Mouse (Mus musculus) heart, embryonic 11.5 days (tissue): ENCODE measurements around the gene Slc3a1. TPM values are rescaled to one million over a fixed set of nuclear protein-coding genes. Genes with fewer than 3 reads are reported as not detected.

Source experiments
- ATAC-seq: fragments of 200-750 bp; cut with Nextera tagmentation; replicated peaks from 2 replicates; pipeline ENCODE4 v1.8.0; 2017; ENCODE audit warnings: moderate library complexity; ENCODE audit not compliant: insufficient number of reproducible peaks, low FRiP score, low TSS enrichment
- H3K27ac ChIP-seq: fragments of 300-500 bp; sonication (generic); 2 replicates; pipeline ENCODE4 v1.5.1; 2014; ENCODE audit warnings: mild to moderate bottlenecking, low read depth, low read length
- H3K27me3 ChIP-seq: fragments of 300-500 bp; sonication (generic); 2 replicates; pipeline ENCODE4 v1.6.1; 2014; ENCODE audit warnings: mild to moderate bottlenecking, low read length, mixed read lengths; ENCODE audit not compliant: control insufficient read depth, insufficient read depth
- H3K36me3 ChIP-seq: fragments of 300-500 bp; sonication (generic); 2 replicates; pipeline ENCODE4 v1.6.1; 2014; ENCODE audit warnings: mild to moderate bottlenecking, low read length, moderate library complexity, mixed read lengths; ENCODE audit not compliant: control insufficient read depth, insufficient read depth
- H3K4me1 ChIP-seq: fragments of 300-500 bp; sonication (generic); 2 replicates; pipeline ENCODE4 v1.6.1; 2014; ENCODE audit warnings: low read length; ENCODE audit not compliant: control insufficient read depth, insufficient read depth
- H3K4me2 ChIP-seq: fragments of 300-500 bp; sonication (generic); 2 replicates; pipeline ENCODE4 v1.6.1; 2014; ENCODE audit warnings: mild to moderate bottlenecking, moderate library complexity
- H3K4me3 ChIP-seq: fragments of 300-500 bp; sonication (generic); 2 replicates; pipeline ENCODE4 v1.5.1; 2014; ENCODE audit warnings: low read depth, low read length
- H3K9ac ChIP-seq: fragments of 300-500 bp; sonication (generic); 2 replicates; pipeline ENCODE4 v1.6.1; 2014; ENCODE audit warnings: mild to moderate bottlenecking, low read depth, low read length, moderate library complexity
- H3K9me3 ChIP-seq: fragments of 300-500 bp; sonication (generic); replicated peaks from 2 replicates; pipeline ENCODE4 v1.6.1; 2016; ENCODE audit warnings: low read length; ENCODE audit not compliant: control insufficient read depth
- WGBS: fragments of 180-500 bp; shearing (Covaris S2); extraction: QIAGEN DNeasy Blood & Tissue Kit; methylation state at CpG from one replicate; pipeline ENCODE4 v1.1.7; 2014; ENCODE audit not compliant: insufficient replicate concordance; 5-methylcytosine and 5-hydroxymethylcytosine counted together
- polyA plus RNA-seq: library from polyadenylated mRNA; unstranded; fragments of >200 nt; fragmentation: Nextera tagmentation; extraction: Ambion mirVana; gene quantifications from 2 replicates; pipeline ENCODE4 v1.2.1, GENCODE M21; 2014

Slc3a1 gene
- polyA plus RNA-seq, 1 experiment from 2014 or later = 0.17 TPM

DNA sequence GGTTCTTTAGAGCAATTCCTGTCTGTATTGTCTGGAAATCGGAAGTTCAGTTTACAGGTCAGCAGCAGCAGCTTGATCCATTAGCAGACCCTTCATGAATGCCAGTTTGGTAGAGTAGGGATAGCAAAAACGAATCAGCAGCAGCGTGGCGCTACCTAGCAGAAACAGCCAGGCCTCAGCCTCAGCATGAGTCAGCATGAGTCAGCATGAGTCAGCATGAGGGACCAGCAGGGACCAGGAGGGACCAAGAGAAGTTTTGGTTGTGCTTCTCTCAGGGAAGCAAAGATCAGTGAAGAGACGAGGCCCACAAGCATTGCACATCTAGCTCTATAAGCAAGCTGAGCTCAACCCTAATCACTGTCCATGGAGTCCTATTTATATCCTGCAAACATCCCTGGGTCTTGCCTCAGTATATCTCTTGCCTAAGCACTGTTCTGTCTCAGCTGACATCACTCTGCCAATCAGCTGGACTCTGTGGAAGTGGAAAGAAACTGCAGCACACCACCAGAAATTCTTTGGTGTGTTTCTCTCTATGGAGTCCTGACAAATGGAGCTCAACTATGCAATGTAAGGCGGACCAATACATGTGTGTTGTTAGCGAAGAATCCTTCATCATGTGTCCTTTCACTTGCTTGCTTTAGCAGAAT, 70.6 kb downstream of the Slc3a1 start:
- WGBS = 92% methylated on average over 7 of the region's 7 CpGs
- H3K27me3 ChIP-seq = no peaks in the 10 kb centered on the region
- H3K4me1 ChIP-seq = no peaks in the 10 kb centered on the region
- H3K36me3 ChIP-seq = peaks cover 12% of the 10 kb centered on the region; the same call in 1 of the 2 replicates
- ATAC-seq = no peak
- no peak overlapping the region for H3K4me2 ChIP-seq
- H3K9ac ChIP-seq = no peak overlapping the region
- no peaks in the 10 kb centered on the region for H3K9me3 ChIP-seq
- no peak overlapping the region for H3K4me3 ChIP-seq
- no peak overlapping the region for H3K27ac ChIP-seq

- Histone ChIP-seq H3K4me2 (no peak overlapping the region), H3K9ac (no peak overlapping the region), H3K27ac (no peak overlapping the region), H3K9me3 (no peaks in the 10 kb centered on the region), H3K27me3 (no peaks in the 10 kb centered on the region), H3K4me3 (no peak overlapping the region), H3K4me1 (no peaks in the 10 kb centered on the region), H3K36me3 (peaks cover 12% of the 10 kb centered on the region; the same call in 1 of the 2 replicates)
- 84% methylated on average over 3 of the region's 3 CpGs for WGBS
- ATAC-seq = no peak
Observed at GRCm38 (mm10) chr17:85100232-85100631, 72.1 kb downstream of the Slc3a1 start.

GRCm38 (mm10) chr17:85101751-85102150, 73.6 kb downstream of the Slc3a1 start:
- Histone ChIP-seq H3K36me3 (peaks cover 12% of the 10 kb centered on the region; the same call in 1 of the 2 replicates), H3K27me3 (no peaks in the 10 kb centered on the region), H3K9ac (no peak overlapping the region), H3K9me3 (no peaks in the 10 kb centered on the region), H3K27ac (no peak overlapping the region), H3K4me3 (no peak overlapping the region), H3K4me1 (no peaks in the 10 kb centered on the region), H3K4me2 (no peak overlapping the region)
- WGBS = 87% methylated on average over 7 of the region's 7 CpGs
- ATAC-seq = no peak

- no peak overlapping the region for H3K4me3 ChIP-seq
- H3K36me3 ChIP-seq = 0 out of 2 replicates have a peak, but pooled peaks cover 9% of the 10 kb centered on the region
- no peak for ATAC-seq
- no peaks in the 10 kb centered on the region for H3K4me1 ChIP-seq
- H3K9me3 ChIP-seq = no peaks in the 10 kb centered on the region
- H3K27ac ChIP-seq = no peak overlapping the region
- H3K9ac ChIP-seq = no peak overlapping the region
- no peak overlapping the region for H3K4me2 ChIP-seq
- H3K27me3 ChIP-seq = no peaks in the 10 kb centered on the region
- WGBS = 31% methylated on average over 2 of the region's 2 CpGs
Observed at GRCm38 (mm10) chr17:85103310-85103709, 75.1 kb downstream of the Slc3a1 start.

DNA sequence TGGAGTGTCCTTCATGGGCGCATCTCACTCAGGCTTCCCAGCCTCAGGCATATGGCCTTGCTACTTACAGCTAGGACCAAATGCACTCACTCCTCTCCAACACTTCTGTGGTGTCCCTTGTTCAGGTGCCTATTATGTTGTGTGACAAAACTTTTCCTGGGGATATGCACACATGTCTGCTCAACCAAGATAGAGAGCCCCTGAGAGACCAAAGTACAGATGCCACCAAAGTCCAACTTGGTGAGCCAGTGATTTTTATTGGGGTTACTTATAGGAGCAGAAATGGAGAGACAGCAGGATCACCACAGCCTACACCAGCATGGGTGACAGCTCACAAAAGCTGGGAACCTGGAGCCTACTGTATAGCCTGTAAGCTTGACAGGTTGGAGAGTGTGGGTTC, 82.5 kb downstream of the Slc3a1 start:
- Histone ChIP-seq H3K36me3 (no peaks in the 10 kb centered on the region), H3K4me3 (no peak overlapping the region), H3K27ac (no peak overlapping the region), H3K27me3 (no peaks in the 10 kb centered on the region), H3K9ac (no peak overlapping the region), H3K4me2 (no peak overlapping the region), H3K4me1 (no peaks in the 10 kb centered on the region), H3K9me3 (no peaks in the 10 kb centered on the region)
- 96% methylated on average over 1 of the region's 1 CpGs for WGBS
- ATAC-seq = no peak

- H3K9me3 ChIP-seq = no peaks in the 10 kb centered on the region
- no peak overlapping the region for H3K4me3 ChIP-seq
- no peak overlapping the region for H3K27ac ChIP-seq
- H3K36me3 ChIP-seq = no peaks in the 10 kb centered on the region
- no peaks in the 10 kb centered on the region for H3K4me1 ChIP-seq
- no peak overlapping the region for H3K4me2 ChIP-seq
- WGBS = 76% methylated on average over 8 of the region's 8 CpGs
- no peaks in the 10 kb centered on the region for H3K27me3 ChIP-seq
- no peak for ATAC-seq
- no peak overlapping the region for H3K9ac ChIP-seq
Observed at GRCm38 (mm10) chr17:85113441-85113840, 85.3 kb downstream of the Slc3a1 start.

Other genes starting within 250 kb of the Slc3a1 start
- 62.2 and 72.3 TPM in 2 replicates for gene Lrpprc, start 237.6 kb upstream of the Slc3a1 start, polyA plus RNA-seq
- 58.9 and 67.1 TPM in 2 replicates for gene Ppm1b, start 71.6 kb upstream of the Slc3a1 start, polyA plus RNA-seq
- gene Prepl, start 61.9 kb downstream of the Slc3a1 start, polyA plus RNA-seq = 27.1 and 32.5 TPM in 2 replicates
- 7.0 TPM in 2 replicates for gene Camkmt, start 62.2 kb downstream of the Slc3a1 start, polyA plus RNA-seq